Mouse (Mus musculus) ES-Bruce4 (cell line): ENCODE measurements at regions not wholly inside any gene's neighbourhood (a gene's known extent, or its start where the extent isn't known, plus 50 kb on each side); places are given as distances from the start of the nearest gene placed in this dataset.

Experiments used
- CTCF ChIP-seq: IDR thresholded peaks from one replicate; pipeline ENCODE4 v1.8.1; 2011; ENCODE audit warnings: low read depth, low read length
- EP300 ChIP-seq: IDR thresholded peaks from 2 replicates; pipeline ENCODE4 v1.6.1; 2011; ENCODE audit warnings: low read depth, low read length; ENCODE audit not compliant: insufficient read depth

DNA sequence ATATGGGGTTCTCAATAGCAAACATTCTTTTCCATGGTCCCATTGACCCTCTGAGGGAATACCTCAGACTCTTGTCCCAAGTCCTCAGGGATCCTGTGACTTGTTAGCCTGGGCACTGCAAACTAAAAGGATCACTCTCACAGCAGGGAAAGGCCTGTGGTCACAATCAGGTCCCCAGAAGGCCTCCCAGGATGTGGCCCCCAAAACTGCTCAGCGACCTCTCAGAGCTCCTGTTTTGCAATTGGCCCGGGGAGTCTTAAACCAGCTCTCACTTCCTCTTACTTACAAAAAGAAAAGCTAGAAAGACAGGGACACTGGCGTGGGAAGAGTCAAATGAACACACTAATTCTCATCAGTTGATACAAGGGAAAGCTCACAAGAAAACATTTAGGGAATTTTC lies 59.4 kb upstream of the Rhobtb1 start:
- no peak for TF ChIP-seq CTCF
- TF ChIP-seq EP300: no peak
